Mouse (Mus musculus): ENCODE data around the gene Stx4a.
"Not testable (repeated sequence)": the region's sequence is repeated elsewhere in the genome, so short reads cannot be mapped to it uniquely, and the experiment has no call there.

Gene Stx4a

DNA sequence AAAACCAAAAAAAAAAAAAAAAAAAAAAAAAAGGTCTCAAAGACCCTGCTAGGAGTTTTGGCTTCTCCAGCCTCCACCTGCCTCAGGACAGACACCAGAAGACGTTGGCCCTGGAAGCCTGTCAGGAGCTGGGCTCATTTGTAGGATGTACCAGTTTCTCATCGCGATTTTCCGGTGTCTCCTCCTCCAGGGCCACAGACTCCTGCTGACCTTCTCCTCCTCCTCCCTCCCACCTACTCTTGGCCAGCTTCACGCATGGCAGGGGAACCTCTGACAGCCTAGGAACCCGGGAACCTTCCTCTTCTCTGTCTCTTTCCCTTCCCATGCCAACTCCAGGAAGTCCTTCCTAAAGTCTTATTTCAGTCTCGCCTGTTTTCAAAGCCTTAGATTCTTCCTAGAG lies 7.0 kb upstream of the Stx4a start:
- TF ChIP-seq POU5F1 (IDR thresholded peaks at IDR 0.05; ENCODE audit: borderline replicate concordance, low read length) (no peak), NANOG (IDR thresholded peaks at IDR 0.05; ENCODE audit: borderline replicate concordance, low read length) (no peak), CTCF (conservative IDR thresholded peaks at IDR 0.05; ENCODE audit: low read length) (no peak)
- Histone ChIP-seq H3K9me3 (ENCODE audit: low read length) (no peaks in the 10 kb centered on the region), H3K36me3 (ENCODE audit: insufficient read depth, low read length) (no peaks in the 10 kb centered on the region), H3K27me3 (ENCODE audit: insufficient read depth, low read length) (peaks cover 31% of the 10 kb centered on the region), H3K4me1 (replicated peaks; ENCODE audit: low read depth, low read length) (peaks cover 38% of the 10 kb centered on the region), H3K4me3 (replicated peaks; ENCODE audit: low read length) (no peak overlapping the region)

DNA sequence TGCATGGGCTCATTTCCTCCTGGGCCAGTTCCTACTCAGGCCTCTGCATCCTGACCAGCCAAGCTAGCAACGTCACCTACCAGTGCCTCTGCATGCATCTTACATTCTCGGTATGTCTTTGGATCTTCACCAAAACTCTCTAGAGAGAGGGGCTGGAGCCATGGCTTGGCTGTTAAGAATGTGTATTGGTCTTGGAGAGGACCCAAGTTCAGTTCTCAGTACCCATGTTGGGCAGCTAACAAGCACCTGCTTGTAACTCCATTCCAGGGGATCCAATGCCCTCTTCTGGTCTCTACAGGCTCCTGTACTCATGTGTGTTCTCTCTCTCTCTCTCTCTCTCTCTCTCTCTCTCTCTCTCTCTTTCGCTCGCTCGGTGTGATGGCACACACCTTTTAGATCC lies 6.3 kb upstream of the Stx4a start:
- H3K4me3 ChIP-seq (replicated peaks; ENCODE audit: low read length) = no peak overlapping the region
- TF ChIP-seq POU5F1 (IDR thresholded peaks at IDR 0.05; ENCODE audit: borderline replicate concordance, low read length) = no peak
- no peak for TF ChIP-seq NANOG (IDR thresholded peaks at IDR 0.05; ENCODE audit: borderline replicate concordance, low read length)
- no peak for TF ChIP-seq CTCF (conservative IDR thresholded peaks at IDR 0.05; ENCODE audit: low read length)
- H3K27me3 ChIP-seq (ENCODE audit: insufficient read depth, low read length) = peaks cover 30% of the 10 kb centered on the region
- no peaks in the 10 kb centered on the region for H3K9me3 ChIP-seq (ENCODE audit: low read length)
- H3K4me1 ChIP-seq (replicated peaks; ENCODE audit: low read depth, low read length) = peaks cover 34% of the 10 kb centered on the region
- no peaks in the 10 kb centered on the region for H3K36me3 ChIP-seq (ENCODE audit: insufficient read depth, low read length)

DNA sequence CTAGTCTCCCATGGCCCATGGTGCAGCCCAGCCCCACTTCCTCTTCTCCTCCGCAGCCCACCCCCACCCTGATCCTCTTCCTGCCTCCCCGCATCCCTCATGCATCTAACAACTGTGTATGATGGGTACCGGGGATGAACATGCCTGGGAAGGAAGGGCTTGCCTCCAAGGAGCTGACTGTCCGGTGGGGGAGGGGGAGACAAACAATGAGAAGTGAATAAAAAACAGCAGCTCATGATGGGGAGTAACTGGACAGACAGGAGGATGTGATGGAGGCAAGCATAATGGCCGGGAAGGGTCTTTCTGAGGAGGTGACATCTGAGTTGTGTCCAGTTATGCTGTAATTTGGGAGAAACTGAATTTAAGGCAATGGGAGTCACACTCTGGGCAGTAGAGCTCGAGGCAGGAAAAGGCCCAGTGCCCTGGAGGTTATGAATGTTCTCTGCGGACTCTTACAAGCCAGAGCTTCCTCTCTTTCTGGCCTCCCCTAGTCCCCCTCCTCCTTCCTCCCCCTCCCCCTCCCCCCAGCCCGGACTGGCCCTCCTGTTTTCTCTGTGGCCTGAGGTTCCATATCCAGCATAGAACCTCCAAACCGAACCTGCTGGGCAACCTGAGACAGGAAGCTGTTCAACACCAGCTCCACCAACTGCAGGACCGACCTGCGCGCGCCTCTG lies 3.1 kb upstream of the Stx4a start:
- no peak for TF ChIP-seq POU5F1 (IDR thresholded peaks at IDR 0.05; ENCODE audit: borderline replicate concordance, low read length)
- peaks cover 24% of the 10 kb centered on the region for H3K4me1 ChIP-seq (replicated peaks; ENCODE audit: low read depth, low read length)
- H3K9me3 ChIP-seq (ENCODE audit: low read length) = no peaks in the 10 kb centered on the region
- H3K27me3 ChIP-seq (ENCODE audit: insufficient read depth, low read length) = peaks cover 30% of the 10 kb centered on the region
- no peaks in the 10 kb centered on the region for H3K36me3 ChIP-seq (ENCODE audit: insufficient read depth, low read length)
- no peak overlapping the region for H3K4me3 ChIP-seq (replicated peaks; ENCODE audit: low read length)

DNA sequence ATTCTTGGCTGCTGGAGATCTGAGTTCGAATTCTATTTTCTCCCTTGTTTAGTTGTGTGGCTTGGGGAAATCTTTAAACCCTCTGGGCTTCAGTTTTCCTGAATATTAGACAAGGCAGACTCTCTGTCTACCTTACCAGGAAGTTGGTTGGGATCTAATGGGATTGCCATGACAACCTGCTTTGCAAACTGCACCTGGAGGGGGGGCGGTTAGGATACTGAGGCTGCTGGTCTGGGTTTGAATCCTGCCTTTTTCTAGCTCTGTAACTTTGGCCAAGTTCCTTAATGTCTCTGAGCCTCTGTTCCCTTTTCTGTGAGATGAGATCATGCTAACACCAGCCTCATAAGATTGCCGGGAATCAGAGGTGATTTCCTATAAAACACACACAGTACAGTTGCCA lies 1.6 kb upstream of the Stx4a start:
- Histone ChIP-seq H3K4me3 (replicated peaks; ENCODE audit: low read length) (no peak overlapping the region), H3K36me3 (ENCODE audit: insufficient read depth, low read length) (no peaks in the 10 kb centered on the region), H3K27me3 (ENCODE audit: insufficient read depth, low read length) (peaks cover 30% of the 10 kb centered on the region), H3K4me1 (replicated peaks; ENCODE audit: low read depth, low read length) (peaks cover 12% of the 10 kb centered on the region), H3K9me3 (ENCODE audit: low read length) (no peaks in the 10 kb centered on the region)
- TF ChIP-seq NANOG (IDR thresholded peaks at IDR 0.05; ENCODE audit: borderline replicate concordance, low read length) = no peak
- no peak for TF ChIP-seq POU5F1 (IDR thresholded peaks at IDR 0.05; ENCODE audit: borderline replicate concordance, low read length)

DNA sequence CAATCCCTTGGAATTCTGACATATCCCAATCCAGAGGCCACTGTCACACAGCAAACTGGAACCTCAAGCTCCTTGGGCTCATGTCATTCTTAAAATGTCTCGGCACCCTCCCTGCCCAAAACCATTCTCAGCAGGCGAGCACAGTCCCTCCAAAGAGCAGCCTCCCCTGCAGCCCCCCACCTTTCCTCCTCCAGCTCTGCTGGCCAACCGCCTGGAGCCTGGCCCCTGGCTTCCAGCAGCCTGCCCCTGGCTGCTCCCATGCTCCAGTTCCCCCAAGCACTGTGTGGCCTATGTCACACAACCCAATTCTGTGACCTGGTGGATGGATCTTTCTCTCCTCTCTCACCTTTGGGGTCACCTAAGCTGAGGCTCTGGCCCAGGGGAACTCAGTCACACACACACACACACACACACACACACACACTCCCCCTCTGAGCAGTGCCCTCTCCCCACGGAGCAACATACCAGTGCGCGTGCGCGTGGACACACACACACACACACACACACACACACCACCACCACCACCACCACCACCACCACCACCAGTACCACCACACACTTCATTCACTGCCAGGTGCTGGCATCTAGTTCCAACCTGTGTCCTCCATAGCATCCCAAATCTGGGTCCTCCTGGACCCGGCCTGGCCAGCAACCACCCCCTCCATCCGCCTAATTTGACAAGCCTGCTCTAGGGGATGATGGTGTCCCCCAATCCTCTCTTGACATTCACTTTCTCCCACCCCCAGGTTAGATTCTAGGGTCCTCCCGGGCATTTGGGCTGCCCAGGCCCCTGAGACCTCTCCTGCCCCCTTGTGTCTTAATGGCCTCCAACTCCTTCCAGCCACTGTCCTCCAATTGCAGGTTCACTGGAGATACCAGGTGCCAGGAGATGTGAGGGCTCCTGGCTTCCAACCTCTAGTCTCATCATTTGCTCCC lies 590 bp upstream of the Stx4a start:
- Histone ChIP-seq H3K27me3 (ENCODE audit: insufficient read depth, low read length) (peaks cover 27% of the 10 kb centered on the region), H3K36me3 (ENCODE audit: insufficient read depth, low read length) (no peaks in the 10 kb centered on the region), H3K9me3 (ENCODE audit: low read length) (no peaks in the 10 kb centered on the region), H3K4me3 (replicated peaks; ENCODE audit: low read length) (peak overlapping the region; percentile 83), H3K4me1 (replicated peaks; ENCODE audit: low read depth, low read length) (peaks cover 12% of the 10 kb centered on the region)
- TF ChIP-seq POU5F1 (IDR thresholded peaks at IDR 0.05; ENCODE audit: borderline replicate concordance, low read length) = no peak
- peak; percentile 11; the same call in 1 of the 2 replicates for TF ChIP-seq CTCF (conservative IDR thresholded peaks at IDR 0.05; ENCODE audit: low read length)

DNA sequence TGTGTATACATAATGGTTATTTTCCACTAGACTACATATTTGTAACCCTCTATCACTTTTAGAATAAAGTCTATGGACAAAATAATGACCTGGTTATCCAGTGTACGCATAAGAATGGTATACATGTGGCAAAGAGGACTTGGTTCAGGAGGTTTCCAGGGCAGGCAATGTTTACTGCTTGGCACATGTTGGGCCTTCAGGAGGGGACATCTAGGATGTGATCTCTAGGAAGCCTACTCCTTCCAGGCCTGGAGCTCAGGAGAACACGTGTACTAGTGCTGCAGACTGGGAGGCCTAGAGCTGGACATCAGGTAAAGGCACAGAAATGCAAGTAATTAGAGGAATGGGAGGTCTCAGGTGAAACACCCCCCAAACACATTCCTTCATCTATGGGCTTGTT lies 11.5 kb downstream of the Stx4a start:
- no peak for TF ChIP-seq CTCF (conservative IDR thresholded peaks at IDR 0.05; ENCODE audit: low read length)
- no peak for TF ChIP-seq POU5F1 (IDR thresholded peaks at IDR 0.05; ENCODE audit: borderline replicate concordance, low read length)
- TF ChIP-seq NANOG (IDR thresholded peaks at IDR 0.05; ENCODE audit: borderline replicate concordance, low read length) = no peak
- Histone ChIP-seq H3K4me1 (replicated peaks; ENCODE audit: low read depth, low read length) (peaks cover under 1% of the 10 kb centered on the region; the same call in 1 of the 2 replicates), H3K36me3 (ENCODE audit: insufficient read depth, low read length) (no peaks in the 10 kb centered on the region), H3K9me3 (ENCODE audit: low read length) (no peaks in the 10 kb centered on the region), H3K4me3 (replicated peaks; ENCODE audit: low read length) (no peak overlapping the region), H3K27me3 (ENCODE audit: insufficient read depth, low read length) (peaks cover 3% of the 10 kb centered on the region; the same call in 1 of the 2 replicates)

DNA sequence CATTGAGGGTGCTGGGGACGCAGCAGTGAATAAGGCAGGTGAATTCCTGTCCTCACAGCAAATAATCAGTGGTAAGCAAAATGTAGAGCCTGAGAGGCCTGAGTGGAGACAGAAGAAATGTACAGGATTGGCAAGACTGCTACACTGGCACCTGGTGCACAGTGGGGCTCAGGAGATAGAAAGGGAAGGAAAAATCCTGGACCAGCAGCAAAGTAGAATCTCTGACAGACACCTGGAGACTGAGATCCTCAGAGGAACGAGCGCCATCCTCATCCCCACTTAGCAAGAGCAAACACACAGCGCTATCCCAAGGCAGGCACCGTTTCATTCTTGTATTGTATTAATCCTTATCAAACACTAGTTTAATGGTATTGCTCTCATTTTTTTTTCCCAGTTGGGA lies 13.4 kb downstream of the Stx4a start:
- Histone ChIP-seq H3K4me3 (replicated peaks; ENCODE audit: low read length) (no peak overlapping the region), H3K9me3 (ENCODE audit: low read length) (no peaks in the 10 kb centered on the region), H3K36me3 (ENCODE audit: insufficient read depth, low read length) (no peaks in the 10 kb centered on the region), H3K4me1 (replicated peaks; ENCODE audit: low read depth, low read length) (peaks cover 9% of the 10 kb centered on the region), H3K27me3 (ENCODE audit: insufficient read depth, low read length) (peaks cover 3% of the 10 kb centered on the region; the same call in 1 of the 2 replicates)
- TF ChIP-seq NANOG (IDR thresholded peaks at IDR 0.05; ENCODE audit: borderline replicate concordance, low read length) (no peak), CTCF (conservative IDR thresholded peaks at IDR 0.05; ENCODE audit: low read length) (no peak), POU5F1 (IDR thresholded peaks at IDR 0.05; ENCODE audit: borderline replicate concordance, low read length) (no peak)

DNA sequence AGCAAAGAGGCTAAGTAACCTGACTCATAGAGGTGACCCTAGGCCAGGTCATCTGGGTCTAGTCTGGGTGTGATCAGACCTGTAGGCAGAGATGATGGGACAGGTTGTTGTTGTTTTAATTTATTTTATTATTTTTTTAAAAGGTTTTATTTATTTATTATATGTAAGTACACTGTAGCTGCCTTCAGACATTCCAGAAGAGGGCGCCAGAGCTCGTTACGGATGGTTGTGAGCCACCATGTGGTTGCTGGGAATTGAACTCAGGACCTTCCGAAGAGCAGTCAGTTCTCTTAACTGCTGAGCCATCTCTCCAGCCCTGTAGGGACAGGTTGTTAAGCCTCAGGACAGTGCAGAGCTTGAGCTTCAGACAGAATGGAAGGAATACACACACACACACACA lies 13.8 kb downstream of the Stx4a start:
- not testable (repeated sequence) for H3K4me3 ChIP-seq (replicated peaks; ENCODE audit: low read length); H3K9me3 ChIP-seq (ENCODE audit: low read length); H3K27me3 ChIP-seq (ENCODE audit: insufficient read depth, low read length); H3K36me3 ChIP-seq (ENCODE audit: insufficient read depth, low read length)
- TF ChIP-seq CTCF (conservative IDR thresholded peaks at IDR 0.05; ENCODE audit: low read length) = peak; percentile 40
- H3K4me1 ChIP-seq (replicated peaks; ENCODE audit: low read depth, low read length) = peaks cover 13% of the 10 kb centered on the region

DNA sequence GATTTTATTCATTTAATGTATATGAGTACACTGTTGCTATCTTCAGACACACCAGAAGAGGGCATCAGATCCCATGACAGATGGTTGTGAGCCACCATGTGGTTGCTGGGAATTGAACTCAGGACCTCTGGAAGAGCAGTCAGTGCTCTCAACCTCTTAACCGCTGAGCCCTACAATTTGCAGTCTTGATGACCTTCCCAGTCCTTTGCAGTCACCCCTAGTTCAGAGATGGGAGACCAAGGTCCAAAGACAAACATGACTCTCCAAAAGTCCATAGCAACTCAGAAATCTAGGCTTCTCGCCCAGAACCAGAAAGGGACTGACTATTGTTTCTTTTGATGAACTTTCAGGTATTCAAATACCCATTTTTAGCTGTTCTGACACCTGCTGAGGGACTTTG lies 15.9 kb downstream of the Stx4a start:
- H3K4me3 ChIP-seq (replicated peaks; ENCODE audit: low read length); H3K27me3 ChIP-seq (ENCODE audit: insufficient read depth, low read length); H3K9me3 ChIP-seq (ENCODE audit: low read length): not testable (repeated sequence)
- Histone ChIP-seq H3K4me1 (replicated peaks; ENCODE audit: low read depth, low read length) (peaks cover 15% of the 10 kb centered on the region), H3K36me3 (ENCODE audit: insufficient read depth, low read length) (peaks cover 16% of the 10 kb centered on the region)

Data from E14TG2a.4 (cell line).